Mouse (Mus musculus) adrenal gland (tissue): Measurements from ENCODE around the gene Lrrc3c.

Experiments
- intact Hi-C: fragments of 180-260 bp; cut with DNase I; formaldehyde crosslinking; loops from one replicate; pipeline ENCODE4 v1.15.1; 2025
- long read RNA-seq, 2 experiments: library from polyadenylated mRNA; unstranded; transcript quantifications; one replicate each; pipeline ENCODE4 v2.0.0; 2020; ENCODE audit warnings: borderline replicate concordance in 1 of 2; ENCODE audit not compliant: insufficient replicate concordance in 1 of 2

The Lrrc3c gene
- long read RNA-seq, experiment 1: 0 reads
- long read RNA-seq, experiment 2: 0 reads

GRCm38 (mm10) chr11:98597991-98598390 is at the start of gene Lrrc3c:
Gene Lrrc3c, plus strand, starts transcription at chr11:98598291.
- intact Hi-C loops: loop anchor here (2.0 kb wide), 1 partner anchor 43 kb away; no protein-coding TSS in a partner anchor

GRCm38 (mm10) chr11:98549363-98549762 is 48.7 kb upstream of the Lrrc3c start:
- intact Hi-C loops: no loop called here

GRCm38 (mm10) chr11:98550311-98550974 is 47.6 kb upstream of the Lrrc3c start:
- intact Hi-C loops: no loop called here

- intact Hi-C loops: no loop called here
Measured at GRCm38 (mm10) chr11:98550975-98551828, 46.9 kb upstream of the Lrrc3c start, which contains the start of gene Zpbp2. Gene Zpbp2, plus strand, starts transcription at chr11:98551097.

GRCm38 (mm10) chr11:98553966-98554365 is 44.1 kb upstream of the Lrrc3c start:
- intact Hi-C loops: loop anchor here (2.0 kb wide), 1 partner anchor 43 kb away; no protein-coding TSS in a partner anchor

GRCm38 (mm10) chr11:98555124-98555700 is 42.9 kb upstream of the Lrrc3c start:
- intact Hi-C loops: loop anchor here (2.0 kb wide), 1 partner anchor 42 kb away; no protein-coding TSS in a partner anchor

- intact Hi-C loops: no loop called here
Measured at GRCm38 (mm10) chr11:98560942-98561341, 37.1 kb upstream of the Lrrc3c start.

- intact Hi-C loops: no loop called here
Measured at GRCm38 (mm10) chr11:98563025-98563424, 35.1 kb upstream of the Lrrc3c start.

GRCm38 (mm10) chr11:98563921-98564414 is 34.1 kb upstream of the Lrrc3c start:
- intact Hi-C loops: no loop called here

GRCm38 (mm10) chr11:98568326-98568725 is 29.8 kb upstream of the Lrrc3c start:
- intact Hi-C loops: no loop called here

- intact Hi-C loops: no loop called here
Measured at GRCm38 (mm10) chr11:98569461-98569860, 28.6 kb upstream of the Lrrc3c start.

- intact Hi-C loops: no loop called here
Measured at GRCm38 (mm10) chr11:98577776-98578175, 20.3 kb upstream of the Lrrc3c start.

GRCm38 (mm10) chr11:98580301-98581121 is 17.6 kb upstream of the Lrrc3c start:
- intact Hi-C loops: no loop called here

GRCm38 (mm10) chr11:98581286-98582029 is 16.6 kb upstream of the Lrrc3c start:
- intact Hi-C loops: no loop called here

GRCm38 (mm10) chr11:98582030-98582388 is 16.1 kb upstream of the Lrrc3c start:
- intact Hi-C loops: no loop called here

GRCm38 (mm10) chr11:98582551-98583264 is 15.4 kb upstream of the Lrrc3c start:
- intact Hi-C loops: no loop called here

- intact Hi-C loops: no loop called here
Measured at GRCm38 (mm10) chr11:98583265-98583552, 14.9 kb upstream of the Lrrc3c start.

- intact Hi-C loops: no loop called here
Measured at GRCm38 (mm10) chr11:98583571-98583970, 14.5 kb upstream of the Lrrc3c start.

- intact Hi-C loops: no loop called here
Measured at GRCm38 (mm10) chr11:98584146-98584545, 13.9 kb upstream of the Lrrc3c start.
